Mouse (Mus musculus) MEL (cell line): ENCODE results near the gene Agbl1.

ENCODE experiments used
- BHLHE40 ChIP-seq: IDR thresholded peaks from 2 replicates; pipeline ENCODE4 v1.6.1; 2012; ENCODE audit warnings: low read depth, mild to moderate bottlenecking, inconsistent platforms, low read length, improper control_type of control experiment, borderline replicate concordance
- CHD1 ChIP-seq: IDR thresholded peaks from 2 replicates; pipeline ENCODE4 v1.6.1; 2012; ENCODE audit warnings: low read depth, mild to moderate bottlenecking, inconsistent platforms, low read length, improper control_type of control experiment
- CTCF ChIP-seq, 3 experiments: IDR thresholded peaks in 2 of 3; conservative IDR thresholded peaks in 1 of 3; 2 replicates each; pipeline ENCODE4 v1.5.1; 2011 to 2012; ENCODE audit warnings: low read length in 3 of 3, low read depth in 2 of 3, mild to moderate bottlenecking in 2 of 3, improper control_type of control experiment in 1 of 3, inconsistent platforms in 1 of 3, mixed read lengths in 1 of 3, moderate library complexity in 1 of 3; ENCODE audit not compliant: control insufficient read depth in 1 of 3, insufficient read depth in 1 of 3, poor library complexity in 1 of 3, severe bottlenecking in 1 of 3
- ELF1 ChIP-seq: IDR thresholded peaks from 2 replicates; pipeline ENCODE4 v1.6.1; 2014; ENCODE audit warnings: low read depth, mild to moderate bottlenecking, inconsistent platforms, low read length, improper control_type of control experiment, moderate library complexity
- EP300 ChIP-seq, 2 experiments: IDR thresholded peaks; 2 replicates each; pipeline ENCODE4 v1.6.1; 2011; ENCODE audit warnings: improper control_type of control experiment in 2 of 2, low read length in 2 of 2, low read depth in 1 of 2, mild to moderate bottlenecking in 1 of 2
- ETS1 ChIP-seq: IDR thresholded peaks from 2 replicates; pipeline ENCODE4 v1.6.1; 2012; ENCODE audit warnings: low read depth, mild to moderate bottlenecking, inconsistent platforms, low read length, improper control_type of control experiment, moderate library complexity
- GATA1 ChIP-seq: IDR thresholded peaks from 2 replicates; pipeline ENCODE4 v1.6.1; 2011; ENCODE audit warnings: low read depth, low read length, improper control_type of control experiment
- KAT2A ChIP-seq: conservative IDR thresholded peaks from 2 replicates; pipeline ENCODE4 v1.6.1; 2012; ENCODE audit warnings: low read depth, low read length, improper control_type of control experiment, inconsistent platforms
- MAFK ChIP-seq: IDR thresholded peaks from 2 replicates; pipeline ENCODE4 v1.6.1; 2011; ENCODE audit warnings: low read depth, mild to moderate bottlenecking, low read length, improper control_type of control experiment, borderline replicate concordance
- MAX ChIP-seq: IDR thresholded peaks from 2 replicates; pipeline ENCODE4 v1.6.1; 2011; ENCODE audit warnings: low read length, improper control_type of control experiment
- POLR2A ChIP-seq, 2 experiments: IDR thresholded peaks; 2 replicates each; pipeline ENCODE4 v1.6.1; 2011 to 2012; ENCODE audit warnings: low read length in 2 of 2, mild to moderate bottlenecking in 2 of 2, control low read depth in 1 of 2, improper control_type of control experiment in 1 of 2, low read depth in 1 of 2, moderate library complexity in 1 of 2; ENCODE audit not compliant: control insufficient read depth in 1 of 2, insufficient read depth in 1 of 2, poor library complexity in 1 of 2
- POLR2AphosphoS2 ChIP-seq: IDR thresholded peaks from 2 replicates; pipeline ENCODE4 v1.6.1; 2011; ENCODE audit warnings: low read length, improper control_type of control experiment
- RCOR1 ChIP-seq: IDR thresholded peaks from 2 replicates; pipeline ENCODE4 v1.6.1; 2012; ENCODE audit warnings: low read depth, mild to moderate bottlenecking, inconsistent platforms, low read length, improper control_type of control experiment
- USF1 ChIP-seq: IDR thresholded peaks from 2 replicates; pipeline ENCODE4 v1.6.1; 2014; ENCODE audit warnings: low read depth, mild to moderate bottlenecking, inconsistent platforms, low read length, improper control_type of control experiment, moderate library complexity

DNA sequence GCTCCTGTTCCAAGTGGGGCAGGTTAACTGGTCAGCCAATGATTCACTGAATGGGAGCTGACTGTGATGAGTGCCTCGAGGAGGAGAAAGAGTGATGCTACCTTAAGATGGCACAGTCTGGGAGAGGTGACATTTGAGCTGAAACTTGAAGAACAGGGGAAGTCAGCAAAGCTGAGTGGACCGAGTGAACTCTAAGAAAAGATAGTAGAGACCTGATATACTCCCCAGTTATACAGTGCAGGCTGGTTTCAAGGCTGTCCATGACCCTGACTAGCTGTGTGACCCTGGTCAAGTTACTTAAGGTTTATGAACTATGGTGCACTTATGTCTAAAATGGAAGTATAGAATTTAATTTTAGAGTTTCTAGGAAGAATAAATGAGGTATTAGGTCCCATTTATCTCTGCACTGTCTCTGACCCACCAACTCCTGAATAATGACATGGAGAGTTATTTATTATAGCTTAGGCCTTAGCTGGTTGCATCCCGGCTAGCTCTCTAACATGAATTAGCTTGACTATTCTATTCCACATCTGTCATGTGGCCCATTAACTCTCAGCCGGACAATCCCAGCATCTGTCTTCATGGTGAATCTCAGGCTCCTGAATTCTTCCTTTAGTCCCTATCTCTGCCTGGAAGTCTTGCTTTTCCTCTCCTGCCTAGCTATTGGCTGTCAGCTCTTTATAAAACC lies 92.3 kb downstream of the Agbl1 start:
- TF ChIP-seq ELF1, result no peak
- no peak for TF ChIP-seq MAFK
- TF ChIP-seq CTCF (IDR thresholded peaks at IDR 0.05 in 2 of 3, conservative IDR thresholded peaks at IDR 0.05 in 1 of 3; ENCODE audit: control insufficient read depth in 1 of 3, insufficient read depth in 1 of 3, low read depth in 2 of 3, low read length in 3 of 3, poor library complexity in 1 of 3, severe bottlenecking in 1 of 3), result no peak
- TF ChIP-seq RCOR1, result no peak
- no peak for TF ChIP-seq ETS1
- no peak for TF ChIP-seq CHD1
- TF ChIP-seq POLR2AphosphoS2, result no peak
- TF ChIP-seq GATA1, result no peak
- TF ChIP-seq EP300 (IDR thresholded peaks at IDR 0.05; ENCODE audit: low read depth in 1 of 2, low read length in 2 of 2), result no peak
- no peak for TF ChIP-seq BHLHE40
- TF ChIP-seq USF1, result no peak
- no peak for TF ChIP-seq POLR2A (IDR thresholded peaks at IDR 0.05; ENCODE audit: control insufficient read depth in 1 of 2, insufficient read depth in 1 of 2, low read depth in 1 of 2, low read length in 2 of 2, poor library complexity in 1 of 2)
- no peak for TF ChIP-seq KAT2A
- TF ChIP-seq MAX, result no peak
